Mouse (Mus musculus) thymus, postnatal 25 days (tissue): Measurements from ENCODE around the gene Sbf2.
A peak's percentile ranks its signal among the peaks of the same experiment; 100 is the strongest.
"Not testable (repeated sequence)": the region's sequence is repeated elsewhere in the genome, so short reads cannot be mapped to it uniquely, and the experiment has no call there.

ENCODE experiments used
- DNase-seq: peaks from one replicate; pipeline ENCODE4 v3.0.0; 2022

The Sbf2 gene

GRCm38 (mm10) chr7:110565815-110566549 lies 48.7 kb downstream of the Sbf2 start:
- DNase-seq = no peak

- DNase-seq = no peak
These were observed 53.1 kb downstream of the Sbf2 start for GRCm38 (mm10) chr7:110561647-110562046.

DNA sequence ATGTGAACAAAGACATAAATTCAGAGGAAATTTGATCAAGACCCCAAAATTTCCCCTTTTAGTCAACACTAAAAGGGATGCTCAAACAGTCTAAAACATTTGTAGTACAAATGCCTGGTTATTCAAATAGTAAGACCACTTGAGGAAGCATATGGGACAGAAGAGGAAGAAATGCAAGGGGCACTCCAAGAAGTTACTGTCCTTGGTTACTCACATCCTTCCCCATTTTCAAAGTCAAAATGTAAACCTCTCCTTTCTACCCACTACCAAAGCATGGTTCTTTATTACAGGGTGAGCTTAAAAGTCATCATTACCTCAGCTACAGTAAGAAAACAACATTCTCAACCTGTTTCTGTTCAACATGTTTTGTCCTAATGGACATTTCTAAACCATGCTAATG lies 57.7 kb downstream of the Sbf2 start:
- no peak for DNase-seq

DNA sequence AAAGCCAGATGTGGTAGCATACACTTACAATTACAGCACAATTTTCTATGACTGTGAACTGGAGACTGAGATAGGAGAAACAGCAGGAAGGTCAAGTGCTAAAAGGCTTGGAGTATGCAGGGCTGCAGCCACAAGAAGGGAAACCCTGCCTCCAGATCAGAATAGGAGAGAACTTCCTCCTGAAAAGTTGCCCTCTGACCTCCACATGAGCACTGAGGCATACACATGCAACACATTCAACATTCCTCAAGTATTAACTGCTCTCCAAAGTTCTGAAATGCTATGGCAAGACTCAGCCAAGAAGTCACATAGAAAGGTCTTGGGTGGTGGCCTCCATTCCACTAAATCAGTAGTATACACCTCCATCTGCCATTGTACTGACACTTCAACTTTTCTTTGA lies 58.5 kb downstream of the Sbf2 start:
- no peak for DNase-seq

DNA sequence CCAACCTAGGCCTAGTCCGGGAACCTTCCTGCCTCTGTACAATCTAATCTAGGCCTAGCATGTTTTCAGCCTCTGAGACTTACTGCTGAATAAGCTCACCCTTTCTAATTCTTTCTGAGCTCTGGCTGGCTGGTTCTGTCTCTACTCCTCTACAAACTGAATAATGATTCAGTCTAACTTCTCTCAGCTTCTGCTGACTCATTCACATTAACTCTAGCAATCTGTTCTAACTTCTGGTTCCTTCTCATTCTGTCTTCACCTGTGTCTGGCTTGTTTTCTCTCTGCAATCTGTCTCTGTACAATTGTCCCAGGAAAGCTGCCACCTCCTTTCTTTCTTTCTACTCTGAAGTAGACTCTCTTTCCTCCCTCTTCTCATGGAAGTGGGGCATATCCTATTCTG lies 59.5 kb downstream of the Sbf2 start:
- DNase-seq = no peak

DNA sequence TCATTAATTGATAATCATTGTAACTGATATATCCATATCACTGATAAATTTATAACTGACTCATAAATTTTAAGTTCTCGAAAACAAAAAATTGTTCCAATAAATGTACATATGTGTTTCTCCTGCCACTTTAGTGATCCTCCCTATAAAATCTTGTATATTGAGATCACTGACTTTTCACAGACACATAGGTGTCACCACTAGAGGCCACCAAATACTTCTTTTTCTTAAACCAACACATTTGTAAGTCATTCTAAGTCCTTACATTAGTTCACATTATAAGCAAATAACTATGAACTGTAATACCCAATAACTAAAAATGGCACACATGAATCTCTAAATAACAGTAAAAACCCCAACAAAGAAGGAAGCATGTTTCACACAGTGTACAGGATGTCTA lies 66.5 kb downstream of the Sbf2 start:
- DNase-seq = no peak

DNA sequence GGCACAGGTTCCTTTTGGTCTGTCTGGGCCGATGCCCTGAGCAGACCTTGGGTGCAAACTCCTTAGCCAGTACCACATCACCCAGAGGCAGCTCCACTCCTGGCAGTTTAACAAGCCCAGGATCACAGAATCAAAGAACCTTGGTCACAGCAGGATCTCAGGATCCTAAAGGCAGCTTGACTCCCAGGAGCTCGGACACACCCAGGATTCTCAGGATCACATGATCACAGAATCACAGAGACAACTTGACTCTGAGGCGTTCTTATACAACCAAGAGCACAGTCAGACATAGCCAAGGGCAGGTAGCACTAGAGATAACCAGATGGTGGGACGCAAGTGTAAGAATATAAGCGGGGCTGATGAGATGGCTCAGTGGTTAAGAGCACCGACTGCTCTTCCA lies 71.4 kb downstream of the Sbf2 start:
- DNase-seq = no peak

DNA sequence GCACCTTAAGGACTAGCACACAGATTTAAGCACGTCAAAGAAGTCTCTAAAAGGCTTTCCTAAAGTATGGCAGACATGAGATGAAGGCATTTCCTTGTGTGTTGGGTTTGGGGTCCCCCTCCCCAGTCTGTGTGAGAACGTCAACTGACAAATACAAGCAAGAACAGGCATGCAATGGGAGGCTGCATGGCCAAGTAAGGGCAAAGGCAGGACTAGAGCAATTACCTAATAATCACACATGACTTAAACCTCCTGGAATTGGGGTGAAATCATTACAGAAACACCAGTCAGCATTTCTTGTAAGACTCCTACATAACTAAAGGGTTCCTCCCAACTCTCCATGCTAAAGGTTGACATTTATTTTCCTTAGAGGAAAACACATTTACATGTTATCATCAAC lies 75.5 kb downstream of the Sbf2 start:
- no peak for DNase-seq

DNA sequence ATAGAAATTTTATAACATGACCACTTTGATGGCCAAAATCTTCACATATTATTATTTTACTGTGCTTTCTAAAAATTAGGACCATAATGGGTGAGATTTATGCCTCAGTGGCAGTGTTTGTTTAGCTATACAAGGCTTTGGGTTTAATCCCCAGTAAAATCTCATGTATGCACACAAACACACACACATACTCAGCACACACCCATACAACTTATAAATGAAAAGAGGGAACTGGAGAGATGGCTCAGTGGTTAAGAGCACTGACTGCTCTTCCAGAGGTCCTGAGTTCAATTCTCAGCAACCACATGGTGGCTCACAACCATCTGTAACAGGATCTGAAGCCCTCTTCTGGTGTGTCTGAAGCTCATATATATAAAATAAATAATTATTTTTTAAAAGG lies 84.4 kb downstream of the Sbf2 start:
- DNase-seq = not testable (repeated sequence)

GRCm38 (mm10) chr7:110525090-110525775 lies 89.5 kb downstream of the Sbf2 start:
- no peak for DNase-seq

DNA sequence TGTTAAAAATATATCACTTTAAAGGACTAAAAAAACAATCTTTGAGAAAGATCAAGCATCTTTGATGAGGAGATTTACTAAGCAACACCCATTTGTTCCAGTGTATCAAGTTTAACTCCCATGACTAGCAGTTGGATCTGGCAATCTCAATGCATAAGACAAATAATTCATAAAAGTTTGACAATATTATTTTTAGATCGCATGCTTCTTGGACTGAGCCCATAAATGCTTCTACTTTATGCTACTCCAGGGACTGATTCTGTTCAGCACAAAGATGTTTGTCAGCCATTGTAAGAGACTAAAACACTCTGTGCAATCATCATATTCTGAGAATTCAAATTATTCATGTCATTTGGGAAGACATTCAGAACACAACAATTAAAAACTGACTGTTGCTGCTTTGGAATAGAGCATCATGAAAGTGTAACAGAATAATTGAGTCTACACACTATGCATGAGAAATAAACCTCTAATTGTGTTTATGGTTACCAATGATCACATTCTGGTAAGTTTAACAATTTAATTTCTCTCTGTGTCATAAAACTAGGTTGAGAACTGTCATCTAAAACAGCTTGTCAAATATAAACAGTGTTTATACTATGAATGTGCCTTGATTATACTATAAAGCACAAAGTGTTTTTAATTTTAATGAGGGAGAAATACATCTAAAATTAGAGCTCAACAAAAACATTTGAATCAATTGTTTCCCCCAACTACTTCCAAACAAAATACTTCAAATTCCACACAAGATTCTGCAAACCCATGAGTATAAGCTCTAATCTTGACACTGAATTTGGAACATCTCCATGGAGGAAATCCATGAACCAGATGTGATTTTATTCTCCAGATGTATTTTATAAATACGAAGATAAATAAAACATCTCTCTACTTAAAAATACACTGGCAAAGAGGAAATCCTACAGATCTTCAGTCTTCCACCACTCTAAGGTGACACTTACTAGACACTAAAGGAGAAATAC lies 98.2 kb downstream of the Sbf2 start:
- DNase-seq = no peak

DNA sequence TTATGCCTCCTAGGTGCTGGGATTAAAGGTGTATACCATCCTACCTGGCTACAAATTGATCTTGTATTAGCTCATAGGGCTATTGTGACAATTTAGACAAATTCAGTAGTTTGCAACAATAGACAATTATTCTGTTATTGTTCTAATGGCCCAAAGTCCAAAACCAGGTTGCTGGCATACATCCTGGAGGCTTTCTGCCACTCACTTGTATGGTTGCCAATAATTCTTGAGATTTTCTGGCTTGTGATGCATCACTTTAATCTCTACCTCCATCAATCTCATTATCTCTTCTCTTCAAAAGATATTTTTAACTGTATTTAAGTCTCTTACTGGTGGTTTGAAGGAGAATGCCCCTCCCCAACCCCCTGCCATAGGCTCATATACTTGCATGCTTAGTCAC lies 100.6 kb downstream of the Sbf2 start:
- DNase-seq = no peak

DNA sequence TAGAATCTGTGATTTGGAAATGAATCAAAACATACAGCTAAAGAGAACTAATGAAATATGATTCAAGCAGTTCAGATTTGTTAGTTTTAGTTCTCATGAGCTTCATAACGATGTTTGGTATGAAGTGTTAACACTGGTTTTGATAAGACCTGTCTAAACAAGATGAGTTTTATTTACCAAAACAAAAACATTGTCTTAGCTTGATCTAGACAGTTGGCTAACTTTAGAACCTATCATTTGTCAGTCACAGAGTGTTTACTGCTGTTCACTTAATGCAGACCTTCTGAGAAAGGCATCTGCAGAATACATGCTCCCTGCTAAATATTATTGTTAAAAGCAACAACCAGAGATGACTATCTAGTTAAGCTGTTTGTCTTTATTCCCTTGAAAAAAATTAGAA lies 116.1 kb downstream of the Sbf2 start:
- DNase-seq = no peak

DNA sequence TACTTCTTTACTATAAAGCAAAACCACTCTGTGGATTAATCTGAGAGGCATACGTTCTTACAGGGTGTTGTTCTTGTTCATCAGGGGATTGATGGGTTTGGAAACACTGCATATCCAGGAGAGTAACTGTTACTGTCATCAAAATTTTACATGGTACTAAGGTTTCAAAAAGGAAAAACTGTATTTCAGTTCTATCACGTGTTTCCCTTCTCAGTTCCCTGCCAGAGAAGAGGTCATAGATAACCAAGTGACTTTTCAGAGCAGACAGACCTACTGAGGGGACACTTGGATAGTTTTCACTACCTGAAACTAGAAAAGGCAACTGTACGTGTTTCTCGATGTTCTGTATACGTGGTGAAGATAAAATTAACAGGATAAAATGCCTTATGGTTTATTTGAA lies 123.7 kb downstream of the Sbf2 start:
- no peak for DNase-seq

DNA sequence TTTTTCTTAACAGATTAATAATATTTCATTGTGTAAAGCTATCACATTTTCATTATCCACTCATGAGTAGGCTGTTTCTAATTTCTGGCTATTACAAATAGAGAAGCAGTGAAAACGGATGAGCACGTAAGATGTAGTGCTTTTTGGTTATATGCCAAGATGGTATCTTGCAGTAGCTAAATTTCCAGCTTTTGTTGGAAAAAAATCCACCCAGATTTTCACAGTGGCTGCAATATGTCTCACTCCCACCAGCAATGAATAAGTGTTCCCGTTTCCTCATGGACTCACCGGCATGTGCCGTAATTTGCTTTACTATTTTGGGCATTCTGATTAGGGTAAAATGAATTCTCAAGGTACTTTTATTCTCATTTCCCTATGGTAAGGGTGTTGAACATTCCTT lies 129.7 kb downstream of the Sbf2 start:
- DNase-seq = no peak

- DNase-seq = no peak
These were observed 143.7 kb downstream of the Sbf2 start for GRCm38 (mm10) chr7:110470987-110471386.

DNA sequence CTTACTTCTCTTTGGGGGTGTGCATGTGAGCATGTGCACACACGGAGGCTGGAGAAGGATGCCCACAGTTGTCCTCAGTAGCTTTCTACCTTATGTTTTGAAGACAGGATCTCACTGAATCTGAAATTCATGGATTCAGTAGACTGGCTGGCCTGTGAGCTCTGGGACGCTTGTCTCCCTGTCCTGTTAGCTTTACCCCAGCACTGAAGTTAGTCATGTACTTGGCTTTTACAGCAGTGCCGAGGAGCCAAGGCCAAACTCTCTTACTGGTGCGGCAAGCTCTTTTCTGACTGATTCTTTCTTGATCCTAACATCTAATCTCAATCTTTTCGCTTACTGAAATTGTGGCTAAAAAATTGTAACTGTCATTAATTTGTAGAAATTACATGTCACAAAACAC lies 151.3 kb downstream of the Sbf2 start:
- DNase-seq = no peak

DNA sequence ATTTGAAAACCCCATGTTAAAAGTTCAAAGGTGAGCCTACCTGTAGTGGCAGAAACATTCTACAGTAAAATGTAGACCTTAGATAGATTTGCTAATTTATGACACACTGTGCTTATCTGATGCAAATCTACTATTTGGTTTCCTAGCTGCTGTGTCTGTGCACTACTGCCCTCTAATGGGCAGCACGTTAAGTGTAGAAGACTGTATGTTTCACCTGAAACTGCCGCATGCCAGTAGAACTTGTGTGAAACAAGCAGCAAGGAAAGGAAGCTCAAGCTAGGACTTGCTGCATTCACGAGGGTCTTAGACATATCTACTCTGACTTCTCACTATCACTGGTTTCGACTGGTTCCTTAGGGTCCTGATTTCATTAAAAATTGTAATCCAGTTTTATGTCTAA lies 182.4 kb downstream of the Sbf2 start:
- peak; percentile 64 for DNase-seq

DNA sequence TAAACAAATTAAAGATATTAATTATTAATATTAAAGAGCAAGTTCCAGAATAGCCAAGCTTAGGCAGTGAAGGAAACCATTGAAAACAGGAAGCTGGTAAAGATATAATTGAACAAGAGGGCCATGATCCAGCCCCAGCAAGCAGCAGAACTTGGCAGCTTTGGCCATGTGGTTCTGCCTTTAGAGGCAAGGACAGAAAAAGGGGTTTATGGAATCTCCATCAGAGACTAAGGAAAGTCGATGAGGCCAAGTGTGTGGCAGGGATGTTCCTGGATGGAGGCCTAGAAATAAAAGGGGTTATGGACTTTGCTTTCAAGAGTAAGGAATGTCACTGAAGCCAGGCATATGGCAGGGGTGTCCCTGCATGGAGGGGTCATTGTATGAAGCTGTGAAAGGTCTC lies 198.4 kb downstream of the Sbf2 start:
- DNase-seq = no peak

DNA sequence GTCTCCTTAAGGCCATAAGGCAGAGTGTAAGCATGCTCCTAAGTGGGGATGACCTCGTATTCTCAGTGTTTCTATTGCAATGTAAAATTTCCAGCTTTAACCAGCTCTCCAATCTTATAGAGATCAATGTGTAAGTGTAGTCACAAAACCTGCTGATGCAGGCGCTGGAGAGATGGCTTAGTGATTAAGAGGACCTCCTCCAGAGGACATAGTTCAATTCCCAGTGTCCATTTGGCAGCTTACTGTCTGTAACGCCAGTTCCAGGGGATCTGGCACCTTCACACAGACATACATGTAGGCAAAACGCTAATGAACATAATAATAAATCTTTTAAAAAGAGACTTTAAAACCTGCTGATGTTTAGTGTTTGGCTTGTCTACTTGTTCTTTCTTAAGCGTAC lies 200.4 kb downstream of the Sbf2 start:
- DNase-seq = no peak

DNA sequence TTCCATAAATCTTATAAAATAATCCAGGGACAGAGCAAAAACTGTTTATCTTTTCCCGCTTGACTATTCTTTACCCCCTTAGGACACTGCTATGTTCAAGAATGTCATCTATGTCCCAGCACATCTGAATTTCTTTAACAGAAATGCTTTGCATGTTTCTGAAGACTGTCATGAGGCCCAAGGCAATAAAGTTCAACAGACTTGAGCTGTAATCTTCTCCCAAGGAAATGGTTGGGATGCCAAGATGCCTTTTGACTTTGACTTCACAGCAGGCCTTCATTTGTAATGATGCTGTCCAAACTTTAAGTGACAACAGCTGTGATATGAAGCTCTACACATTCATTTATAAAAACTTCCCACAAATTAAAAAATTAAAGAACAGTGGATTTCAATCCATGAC lies 212.6 kb downstream of the Sbf2 start:
- DNase-seq = no peak

- DNase-seq = no peak
These were observed 222.1 kb downstream of the Sbf2 start for GRCm38 (mm10) chr7:110392576-110392975.

DNA sequence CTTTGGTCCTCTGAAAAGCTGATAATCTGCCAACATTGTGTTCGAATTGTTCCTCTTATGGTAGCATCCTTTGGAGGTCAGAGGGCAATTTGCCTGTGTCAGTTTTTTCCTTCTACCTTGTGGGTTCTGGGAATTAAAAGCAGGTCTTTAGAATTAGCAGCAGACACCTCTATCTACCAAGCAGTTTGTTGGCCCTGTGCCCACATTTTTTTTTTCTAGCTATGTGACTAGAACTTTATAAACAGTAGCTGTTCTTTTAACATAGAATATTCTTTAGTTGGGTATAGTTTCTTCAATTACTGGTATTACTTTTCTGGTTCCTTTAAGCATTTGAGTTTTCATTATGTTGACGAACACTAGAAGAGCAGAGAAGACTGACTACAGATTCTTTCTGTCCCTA lies 223.1 kb downstream of the Sbf2 start:
- no peak for DNase-seq

- DNase-seq = peak; percentile 23
These were observed 225.8 kb downstream of the Sbf2 start for GRCm38 (mm10) chr7:110388889-110389288.
